Mouse (Mus musculus) heart, embryonic 10.5 days (tissue): Measurements from ENCODE around the gene Platr17. TPM values are rescaled to one million over a fixed set of nuclear protein-coding genes. Genes with fewer than 3 reads are reported as not detected.

Source experiments
- DNase-seq: peaks from one replicate; pipeline ENCODE4 v3.0.0-alpha.2; 2017; ENCODE audit warnings: low spot score
- H3K27ac ChIP-seq: fragments of 300-500 bp; sonication (generic); 2 replicates; pipeline ENCODE4 v1.5.1; 2016; ENCODE audit warnings: mild to moderate bottlenecking
- H3K27me3 ChIP-seq: fragments of 300-500 bp; sonication (generic); 2 replicates; pipeline ENCODE4 v1.6.1; 2016; ENCODE audit warnings: mild to moderate bottlenecking; ENCODE audit not compliant: poor library complexity, insufficient read depth, severe bottlenecking
- H3K36me3 ChIP-seq: fragments of 300-500 bp; sonication (generic); 2 replicates; pipeline ENCODE4 v1.6.1; 2016; ENCODE audit warnings: mild to moderate bottlenecking, moderate library complexity
- H3K4me1 ChIP-seq: fragments of 300-500 bp; sonication (generic); 2 replicates; pipeline ENCODE4 v1.6.1; 2016; ENCODE audit warnings: mild to moderate bottlenecking
- H3K4me3 ChIP-seq: fragments of 300-500 bp; sonication (generic); 2 replicates; pipeline ENCODE4 v1.5.1; 2016; ENCODE audit warnings: mild to moderate bottlenecking, moderate library complexity
- H3K9me3 ChIP-seq: fragments of 300-500 bp; sonication (generic); 2 replicates; pipeline ENCODE4 v1.6.1; 2016; ENCODE audit warnings: mild to moderate bottlenecking, moderate library complexity
- WGBS: fragments of 180-500 bp; shearing (Covaris S2); methylation state at CpG from one replicate; pipeline ENCODE4 v1.1.7; 2016; 5-methylcytosine and 5-hydroxymethylcytosine counted together
- microRNA-seq: library from miRNA; unstranded; fragments of <30 nt; microRNA quantifications from one replicate; pipeline ENCODE4, GENCODE M21; 2017
- polyA plus RNA-seq: library from polyadenylated mRNA; unstranded; fragments of >200 nt; fragmentation: Nextera tagmentation; extraction: Ambion mirVana; gene quantifications from 2 replicates; pipeline ENCODE4 v1.2.1, GENCODE M21; 2016

Platr17 gene
- polyA plus RNA-seq, 1 experiment from 2014 or later = 0.28 TPM

GRCm38 (mm10) chr17:33954646-33955554 is 50.0 kb downstream of the Platr17 start:
- Histone ChIP-seq H3K4me1 (peaks cover 51% of the 10 kb centered on the region), H3K9me3 (no peaks in the 10 kb centered on the region), H3K27ac (peak overlapping the region; percentile 98), H3K36me3 (peaks cover 55% of the 10 kb centered on the region), H3K27me3 (no peaks in the 10 kb centered on the region), H3K4me3 (peak overlapping the region; percentile 100)
- under 1% methylated on average over 33 of the region's 33 CpGs for WGBS
- DNase-seq = no peak

- Histone ChIP-seq H3K9me3 (no peaks in the 10 kb centered on the region), H3K4me1 (peaks cover 44% of the 10 kb centered on the region), H3K36me3 (peaks cover 62% of the 10 kb centered on the region), H3K4me3 (peak within 1 kb of the TSS; percentile 100), H3K27me3 (no peaks in the 10 kb centered on the region), H3K27ac (peak within 1 kb of the TSS; percentile 98)
- DNase-seq = peak; percentile 98
- WGBS = under 1% methylated on average over 50 of the region's 50 CpGs
Measured at GRCm38 (mm10) chr17:33955555-33956214, 50.8 kb downstream of the Platr17 start, which contains the start of the genes Vps52 and Rps18. TSS of gene Vps52 (plus strand) at chr17:33955812. TSS of gene Rps18 (minus strand) at chr17:33956001.

Small RNAs within 50 kb of the gene (microRNA-seq; reads per million reads assigned to microRNA genes)
- gene Gm27740 = not detected

Other genes starting within 250 kb of the Platr17 start
- 281 and 336 TPM in 2 replicates for gene Hnrnpm, start 218.3 kb upstream of the Platr17 start, polyA plus RNA-seq
- 65.8 and 73.1 TPM in 2 replicates for gene March2, start 186.5 kb upstream of the Platr17 start, polyA plus RNA-seq
- gene Rab11b, start 144.6 kb upstream of the Platr17 start, polyA plus RNA-seq = 316 and 329 TPM in 2 replicates
- gene Angptl4, start 123.3 kb upstream of the Platr17 start, polyA plus RNA-seq = 7.4 and 19.8 TPM in 2 replicates
- 37.1 and 47.9 TPM in 2 replicates for gene Kank3, start 94.6 kb upstream of the Platr17 start, polyA plus RNA-seq
- gene Rps28, start 80.6 kb upstream of the Platr17 start, polyA plus RNA-seq = 576 and 657 TPM in 2 replicates
- gene Ndufa7, start 80.6 kb upstream of the Platr17 start, polyA plus RNA-seq = 482 and 487 TPM in 2 replicates
- 61.6 and 75.7 TPM in 2 replicates for gene Cd320, start 62.0 kb upstream of the Platr17 start, polyA plus RNA-seq
- not detected in 2 replicates for gene Gm7029, start 31.3 kb upstream of the Platr17 start, polyA plus RNA-seq
- 3.6 and 5.2 TPM in 2 replicates for gene Kifc1, start 14.5 kb upstream of the Platr17 start, polyA plus RNA-seq
- 46.6 and 52.9 TPM in 2 replicates for gene Daxx, start 4.3 kb downstream of the Platr17 start, polyA plus RNA-seq
- 13.9 and 20.5 TPM in 2 replicates for gene Tapbp, start 10.8 kb downstream of the Platr17 start, polyA plus RNA-seq
- 16.0 and 17.3 TPM in 2 replicates for gene Zbtb22, start 10.8 kb downstream of the Platr17 start, polyA plus RNA-seq
- gene Rgl2, start 24.4 kb downstream of the Platr17 start, polyA plus RNA-seq = 37.1 and 44.2 TPM in 2 replicates
- 161 and 198 TPM in 2 replicates for gene Pfdn6, start 35.2 kb downstream of the Platr17 start, polyA plus RNA-seq
- gene Wdr46, start 35.5 kb downstream of the Platr17 start, polyA plus RNA-seq = 35.8 and 48.1 TPM in 2 replicates
- 5.9 and 7.1 TPM in 2 replicates for gene B3galt4, start 46.4 kb downstream of the Platr17 start, polyA plus RNA-seq
- 47.1 and 47.5 TPM in 2 replicates for gene Vps52, start 50.7 kb downstream of the Platr17 start, polyA plus RNA-seq
- 1,115 and 1,297 TPM in 2 replicates for gene Rps18, start 50.9 kb downstream of the Platr17 start, polyA plus RNA-seq
- gene H2-K1, start 95.2 kb downstream of the Platr17 start, polyA plus RNA-seq = 13.0 and 16.2 TPM in 2 replicates
- gene Ring1, start 119.5 kb downstream of the Platr17 start, polyA plus RNA-seq = 14.4 and 15.8 TPM in 2 replicates
- 32.4 and 36.4 TPM in 2 replicates for gene H2-Ke6, start 122.9 kb downstream of the Platr17 start, polyA plus RNA-seq
- gene Slc39a7, start 126.5 kb downstream of the Platr17 start, polyA plus RNA-seq = 160 and 180 TPM in 2 replicates
- gene Rxrb, start 126.7 kb downstream of the Platr17 start, polyA plus RNA-seq = 31.4 and 40.6 TPM in 2 replicates
- gene Col11a2, start 134.3 kb downstream of the Platr17 start, polyA plus RNA-seq = 0.38 and 1.0 TPM in 2 replicates
- 0.62 and 0.84 TPM in 2 replicates for gene H2-Oa, start 187.2 kb downstream of the Platr17 start, polyA plus RNA-seq
- 4.2 and 7.1 TPM in 2 replicates for gene H2-DMa, start 214.4 kb downstream of the Platr17 start, polyA plus RNA-seq
- 77.6 and 101 TPM in 2 replicates for gene Brd2, start 217.5 kb downstream of the Platr17 start, polyA plus RNA-seq
- 0.18 TPM in 1 of 2 replicates, not detected in the other for gene H2-DMb2, start 238.2 kb downstream of the Platr17 start, polyA plus RNA-seq
- 0.23 and 0.29 TPM in 2 replicates for gene H2-DMb1, start 247.9 kb downstream of the Platr17 start, polyA plus RNA-seq